Mouse (Mus musculus) WW6 (cell line): ENCODE measurements around the gene Shprh.
"Not testable (repeated sequence)": the region's sequence is repeated elsewhere in the genome, so short reads cannot be mapped to it uniquely, and the experiment has no call there.

Experiments used
- DNase-seq: peaks from one replicate; pipeline ENCODE4 v3.0.0-alpha.2; 2013; ENCODE audit warnings: low read depth, low spot score

Shprh gene

GRCm38 (mm10) chr10:11148884-11149741, at the start of gene Shprh:
TSS of gene Shprh (plus strand) at chr10:11149427.
- DNase-seq = peak; percentile 99

GRCm38 (mm10) chr10:11121781-11122180, 27.4 kb upstream of the Shprh start:
- DNase-seq = no peak

GRCm38 (mm10) chr10:11145580-11145979, 3.6 kb upstream of the Shprh start:
- DNase-seq = no peak

GRCm38 (mm10) chr10:11148446-11148845, 781 bp upstream of the Shprh start:
- no peak for DNase-seq

- DNase-seq = peak; percentile 22
Observed at GRCm38 (mm10) chr10:11149742-11150125, 507 bp downstream of the Shprh start.

GRCm38 (mm10) chr10:11151644-11152043, 2.4 kb downstream of the Shprh start:
- no peak for DNase-seq

- no peak for DNase-seq
Observed at GRCm38 (mm10) chr10:11157039-11157438, 7.8 kb downstream of the Shprh start.

- no peak for DNase-seq
Observed at GRCm38 (mm10) chr10:11164537-11164936, 15.3 kb downstream of the Shprh start.

- DNase-seq = no peak
Observed at GRCm38 (mm10) chr10:11170252-11170651, 21.0 kb downstream of the Shprh start.

GRCm38 (mm10) chr10:11171615-11172014, 22.4 kb downstream of the Shprh start:
- no peak for DNase-seq

GRCm38 (mm10) chr10:11172519-11172918, 23.3 kb downstream of the Shprh start:
- no peak for DNase-seq

- DNase-seq = no peak
Observed at GRCm38 (mm10) chr10:11175801-11176482, 26.7 kb downstream of the Shprh start.

GRCm38 (mm10) chr10:11180077-11180476, 30.9 kb downstream of the Shprh start:
- DNase-seq = no peak

GRCm38 (mm10) chr10:11197341-11197740, 48.1 kb downstream of the Shprh start:
- DNase-seq = no peak

- DNase-seq = no peak
Observed at GRCm38 (mm10) chr10:11198346-11198745, 49.1 kb downstream of the Shprh start.

- no peak for DNase-seq
Observed at GRCm38 (mm10) chr10:11199980-11200379, 50.8 kb downstream of the Shprh start.

- DNase-seq = not testable (repeated sequence)
Observed at GRCm38 (mm10) chr10:11205883-11206282, 56.7 kb downstream of the Shprh start.

- no peak for DNase-seq
Observed at GRCm38 (mm10) chr10:11208670-11209069, 59.4 kb downstream of the Shprh start.

GRCm38 (mm10) chr10:11212003-11212402, 62.8 kb downstream of the Shprh start:
- no peak for DNase-seq

- DNase-seq = no peak
Observed at GRCm38 (mm10) chr10:11226442-11226841, 77.2 kb downstream of the Shprh start.

- DNase-seq = peak; percentile 24
Observed at GRCm38 (mm10) chr10:11229545-11230178, 80.4 kb downstream of the Shprh start.

GRCm38 (mm10) chr10:11233208-11233607, 84.0 kb downstream of the Shprh start:
- DNase-seq = no peak
